Mouse (Mus musculus) lung, adult 2 months (tissue): Measurements from ENCODE around the gene Sytl2.

ENCODE experiments used
- CTCF ChIP-seq: fragments of 200-500 bp; IDR thresholded peaks from 2 replicates; pipeline ENCODE4 v1.5.1; 2011; ENCODE audit warnings: mild to moderate bottlenecking, low read length, control low read depth; ENCODE audit not compliant: insufficient read depth
- POLR2A ChIP-seq: fragments of 200-500 bp; IDR thresholded peaks from 2 replicates; pipeline ENCODE4 v1.6.1; 2011; ENCODE audit warnings: low read depth, mild to moderate bottlenecking, control low read depth, low read length, borderline replicate concordance; ENCODE audit errors: extremely low read depth

DNA sequence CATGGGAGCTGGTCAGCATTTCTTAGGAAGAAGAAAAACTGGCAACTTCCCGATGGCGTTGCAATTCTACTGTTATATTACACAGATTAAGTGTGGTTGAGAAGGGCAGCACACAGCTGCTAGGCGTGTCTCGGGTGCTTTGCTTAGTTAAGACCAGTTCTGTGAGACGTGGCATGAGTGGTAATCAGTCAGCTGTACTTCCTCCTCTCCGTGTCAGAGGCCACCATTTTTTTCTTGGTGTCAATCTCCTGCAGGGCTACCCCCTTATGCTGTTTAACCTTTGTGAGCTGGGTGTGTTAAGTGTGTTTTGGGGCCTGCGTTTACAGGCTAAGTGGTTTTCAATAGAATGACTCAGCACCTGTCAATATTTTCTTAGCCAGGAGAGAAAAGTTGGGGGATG is 60.7 kb downstream of the Sytl2 start:
- TF ChIP-seq CTCF (no peak), POLR2A (no peak)
